ENCODE assay signal across 9 mouse cellular contexts in genomic region chr3:21563454-21563853, GRCm38 (mm10).
DNase-seq lines count a peak whose midpoint lies in the region; ATAC-seq lines count a peak whose summit lies in the region.
"Had no signal": no experiment of that assay in that cellular context is flagged by ENCODE, and none has a peak within 500 bp of the region (broad histone marks: within the 10 kb centered on the region; RNA-seq: fewer than 3 reads in every experiment).

No protein-coding gene starts in this region.

- ATAC-seq in cerebellum, adult (ENCODE audit: insufficient number of reproducible peaks, low FRiP score, low TSS enrichment): no peak

- DNase-seq in cerebellum, postnatal 14 days: peak; percentile 13 to 29
- peak; percentile 12 for DNase-seq in urinary bladder, postnatal 14 days (ENCODE audit: low spot score)
- DNase-seq in urinary bladder, postnatal 4 days (ENCODE audit: low spot score in 2 of 2): no peak
- peak; percentile 76 to 87 for DNase-seq in kidney, postnatal 36 days
- no peak for DNase-seq in frontal cortex, adult 2 months (ENCODE audit: extremely low spot score in 1 of 2, low spot score in 1 of 2)
- DNase-seq in thymus, postnatal 0 days (ENCODE audit: low spot score): no peak
- no peak for DNase-seq in layer of hippocampus, adult 18-20 months (ENCODE audit: low spot score in 2 of 2)
- DNase-seq: forebrain, postnatal 0 days had no signal

Comparison
In these comparisons a context has a peak if more than half of its experiments do, and no peak if none do; other contexts are left out.
1. DNase-seq: peak in cerebellum, postnatal 14 days (2 of 2), urinary bladder, postnatal 14 days (single experiment) and kidney, postnatal 36 days (2 of 2); none in urinary bladder, postnatal 4 days (0 of 2), frontal cortex, adult 2 months (0 of 2), thymus, postnatal 0 days (single experiment) and layer of hippocampus, adult 18-20 months (0 of 2).